Mouse (Mus musculus) erythroblast, embryonic 14.5 days (primary cell): ENCODE measurements around the gene Shroom3.

ENCODE experiments used
- GATA1 ChIP-seq: IDR thresholded peaks from 2 replicates; pipeline ENCODE4 v1.6.1; 2012; ENCODE audit warnings: low read length, inconsistent platforms, mixed read lengths
- TAL1 ChIP-seq: IDR thresholded peaks from 3 replicates; pipeline ENCODE4 v1.6.1; 2012; ENCODE audit warnings: low read length, inconsistent platforms, mixed read lengths

DNA sequence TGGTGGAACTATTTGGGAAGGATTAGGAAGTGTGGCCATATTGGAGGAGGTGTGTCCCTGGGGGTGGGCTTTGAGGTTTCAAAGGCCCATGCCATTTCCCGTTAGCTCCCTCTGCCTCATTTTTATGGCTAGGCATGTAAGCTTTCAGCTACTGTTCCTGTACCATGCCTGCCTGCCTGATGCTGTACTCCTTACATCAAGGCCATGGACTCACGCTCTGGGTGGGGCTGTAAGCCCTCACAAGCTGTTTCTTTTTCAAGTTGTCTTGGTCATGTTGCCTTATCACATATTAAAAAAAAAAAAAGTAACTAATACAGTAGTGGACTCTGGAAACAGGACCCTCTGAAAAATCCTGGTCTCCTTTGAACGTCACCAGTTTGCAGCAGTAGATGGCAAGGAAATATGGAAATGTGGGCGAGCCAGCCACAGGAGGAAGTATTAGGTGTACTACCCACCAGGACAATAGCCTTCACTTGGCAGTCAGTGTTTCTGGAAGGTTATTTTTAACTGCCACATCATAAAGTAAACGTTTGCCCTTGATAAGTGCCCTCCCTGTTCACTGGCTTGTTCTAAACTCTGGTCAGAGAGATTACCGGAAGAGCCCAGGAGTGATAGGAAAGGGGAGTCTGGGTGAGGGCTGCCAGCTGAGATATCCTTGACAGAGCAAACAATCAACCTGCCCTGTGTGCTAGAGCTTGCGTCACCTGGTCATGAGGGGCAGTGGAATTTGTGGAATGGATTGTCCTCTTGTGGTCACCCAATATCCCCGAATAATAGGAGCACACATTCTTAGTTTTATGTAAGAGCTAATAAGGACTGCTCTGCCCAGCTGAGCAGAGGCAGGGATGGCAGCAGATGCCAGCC, 62.4 kb downstream of the Shroom3 start:
- TF ChIP-seq GATA1 (no peak), TAL1 (no peak)
